Mouse (Mus musculus) heart, embryonic 11.5 days (tissue): ENCODE measurements around the gene Mettl7a2. TPM values are rescaled to one million over a fixed set of nuclear protein-coding genes. Genes with fewer than 3 reads are reported as not detected.

Experiments used
- ATAC-seq: fragments of 200-750 bp; cut with Nextera tagmentation; replicated peaks from 2 replicates; pipeline ENCODE4 v1.8.0; 2017; ENCODE audit warnings: moderate library complexity; ENCODE audit not compliant: insufficient number of reproducible peaks, low FRiP score, low TSS enrichment
- H3K27ac ChIP-seq: fragments of 300-500 bp; sonication (generic); 2 replicates; pipeline ENCODE4 v1.5.1; 2014; ENCODE audit warnings: mild to moderate bottlenecking, low read depth, low read length
- H3K27me3 ChIP-seq: fragments of 300-500 bp; sonication (generic); 2 replicates; pipeline ENCODE4 v1.6.1; 2014; ENCODE audit warnings: mild to moderate bottlenecking, low read length, mixed read lengths; ENCODE audit not compliant: control insufficient read depth, insufficient read depth
- H3K36me3 ChIP-seq: fragments of 300-500 bp; sonication (generic); 2 replicates; pipeline ENCODE4 v1.6.1; 2014; ENCODE audit warnings: mild to moderate bottlenecking, low read length, moderate library complexity, mixed read lengths; ENCODE audit not compliant: control insufficient read depth, insufficient read depth
- H3K4me1 ChIP-seq: fragments of 300-500 bp; sonication (generic); 2 replicates; pipeline ENCODE4 v1.6.1; 2014; ENCODE audit warnings: low read length; ENCODE audit not compliant: control insufficient read depth, insufficient read depth
- H3K4me2 ChIP-seq: fragments of 300-500 bp; sonication (generic); 2 replicates; pipeline ENCODE4 v1.6.1; 2014; ENCODE audit warnings: mild to moderate bottlenecking, moderate library complexity
- H3K4me3 ChIP-seq: fragments of 300-500 bp; sonication (generic); 2 replicates; pipeline ENCODE4 v1.5.1; 2014; ENCODE audit warnings: low read depth, low read length
- H3K9ac ChIP-seq: fragments of 300-500 bp; sonication (generic); 2 replicates; pipeline ENCODE4 v1.6.1; 2014; ENCODE audit warnings: mild to moderate bottlenecking, low read depth, low read length, moderate library complexity
- H3K9me3 ChIP-seq: fragments of 300-500 bp; sonication (generic); replicated peaks from 2 replicates; pipeline ENCODE4 v1.6.1; 2016; ENCODE audit warnings: low read length; ENCODE audit not compliant: control insufficient read depth
- WGBS: fragments of 180-500 bp; shearing (Covaris S2); extraction: QIAGEN DNeasy Blood & Tissue Kit; methylation state at CpG from one replicate; pipeline ENCODE4 v1.1.7; 2014; ENCODE audit not compliant: insufficient replicate concordance; 5-methylcytosine and 5-hydroxymethylcytosine counted together
- polyA plus RNA-seq: library from polyadenylated mRNA; unstranded; fragments of >200 nt; fragmentation: Nextera tagmentation; extraction: Ambion mirVana; gene quantifications from 2 replicates; pipeline ENCODE4 v1.2.1, GENCODE M21; 2014

The Mettl7a2 gene
- polyA plus RNA-seq, 1 experiment from 2014 or later, result not detected

- no peaks in the 10 kb centered on the region for H3K4me1 ChIP-seq
- H3K27me3 ChIP-seq, result no peaks in the 10 kb centered on the region
- no peaks in the 10 kb centered on the region for H3K36me3 ChIP-seq
- H3K4me2 ChIP-seq, result no peak overlapping the region
- H3K9me3 ChIP-seq, result no peaks in the 10 kb centered on the region
- 61% methylated on average over 2 of the region's 2 CpGs for WGBS
- no peak overlapping the region for H3K4me3 ChIP-seq
- no peak overlapping the region for H3K27ac ChIP-seq
- no peak for ATAC-seq
- no peak overlapping the region for H3K9ac ChIP-seq
These were observed 27.1 kb downstream of the Mettl7a2 start for GRCm38 (mm10) chr15:100380104-100380503.

- Histone ChIP-seq H3K27me3 (no peaks in the 10 kb centered on the region), H3K4me3 (no peak overlapping the region), H3K9ac (no peak overlapping the region), H3K4me2 (no peak overlapping the region), H3K4me1 (0 out of 2 replicates have a peak, but pooled peaks cover 10% of the 10 kb centered on the region), H3K27ac (no peak overlapping the region), H3K36me3 (no peaks in the 10 kb centered on the region), H3K9me3 (no peaks in the 10 kb centered on the region)
- WGBS, result 91% methylated on average over 9 of the region's 9 CpGs
- no peak for ATAC-seq
These were observed 32.7 kb downstream of the Mettl7a2 start for GRCm38 (mm10) chr15:100385705-100386104.

GRCm38 (mm10) chr15:100387544-100388223 is 34.7 kb downstream of the Mettl7a2 start:
- WGBS, result 91% methylated on average over 17 of the region's 17 CpGs
- peaks cover 15% of the 10 kb centered on the region; the same call in 1 of the 2 replicates for H3K4me1 ChIP-seq
- no peaks in the 10 kb centered on the region for H3K9me3 ChIP-seq
- H3K36me3 ChIP-seq, result no peaks in the 10 kb centered on the region
- H3K27ac ChIP-seq, result no peak overlapping the region
- H3K4me3 ChIP-seq, result no peak overlapping the region
- ATAC-seq, result no peak
- no peaks in the 10 kb centered on the region for H3K27me3 ChIP-seq
- no peak overlapping the region for H3K9ac ChIP-seq
- H3K4me2 ChIP-seq, result no peak overlapping the region

GRCm38 (mm10) chr15:100388224-100388835 is 35.3 kb downstream of the Mettl7a2 start:
- no peak overlapping the region for H3K9ac ChIP-seq
- H3K27ac ChIP-seq, result no peak overlapping the region
- no peak overlapping the region for H3K4me3 ChIP-seq
- H3K4me1 ChIP-seq, result peaks cover 16% of the 10 kb centered on the region; the same call in 1 of the 2 replicates
- H3K36me3 ChIP-seq, result no peaks in the 10 kb centered on the region
- no peaks in the 10 kb centered on the region for H3K9me3 ChIP-seq
- ATAC-seq, result no peak
- H3K27me3 ChIP-seq, result no peaks in the 10 kb centered on the region
- H3K4me2 ChIP-seq, result no peak overlapping the region
- WGBS, result 88% methylated on average over 16 of the region's 16 CpGs

GRCm38 (mm10) chr15:100388886-100389285 is 35.9 kb downstream of the Mettl7a2 start:
- Histone ChIP-seq H3K36me3 (no peaks in the 10 kb centered on the region), H3K4me2 (no peak overlapping the region), H3K27ac (no peak overlapping the region), H3K4me1 (peaks cover 16% of the 10 kb centered on the region; the same call in 1 of the 2 replicates), H3K27me3 (no peaks in the 10 kb centered on the region), H3K9ac (no peak overlapping the region), H3K9me3 (no peaks in the 10 kb centered on the region), H3K4me3 (no peak overlapping the region)
- no peak for ATAC-seq
- 76% methylated on average over 9 of the region's 9 CpGs for WGBS

- H3K4me1 ChIP-seq, result peaks cover 16% of the 10 kb centered on the region; the same call in 1 of the 2 replicates
- H3K4me3 ChIP-seq, result no peak overlapping the region
- no peak overlapping the region for H3K27ac ChIP-seq
- peaks cover 3% of the 10 kb centered on the region; the same call in 1 of the 2 replicates for H3K36me3 ChIP-seq
- H3K27me3 ChIP-seq, result no peaks in the 10 kb centered on the region
- no peak overlapping the region for H3K4me2 ChIP-seq
- ATAC-seq, result 0 out of 2 replicates have a peak, but pooled peaks have one; percentile 35
- WGBS, result 61% methylated on average over 7 of the region's 7 CpGs
- no peak overlapping the region for H3K9ac ChIP-seq
- H3K9me3 ChIP-seq, result no peaks in the 10 kb centered on the region
These were observed 38.1 kb downstream of the Mettl7a2 start for GRCm38 (mm10) chr15:100391066-100391465.

GRCm38 (mm10) chr15:100391599-100391998 is 38.6 kb downstream of the Mettl7a2 start:
- Histone ChIP-seq H3K4me3 (no peak overlapping the region), H3K27ac (peak overlapping the region; percentile 50), H3K9me3 (no peaks in the 10 kb centered on the region), H3K4me2 (no peak overlapping the region), H3K4me1 (peaks cover 16% of the 10 kb centered on the region; the same call in 1 of the 2 replicates), H3K9ac (no peak overlapping the region), H3K27me3 (no peaks in the 10 kb centered on the region), H3K36me3 (peaks cover 4% of the 10 kb centered on the region; the same call in 1 of the 2 replicates)
- WGBS, result 71% methylated on average over 7 of the region's 7 CpGs
- no peak; the same call in 1 of the 2 replicates for ATAC-seq

- H3K4me3 ChIP-seq, result no peak overlapping the region
- no peak for ATAC-seq
- H3K27me3 ChIP-seq, result no peaks in the 10 kb centered on the region
- H3K4me2 ChIP-seq, result no peak overlapping the region
- no peaks in the 10 kb centered on the region for H3K9me3 ChIP-seq
- H3K36me3 ChIP-seq, result peaks cover 12% of the 10 kb centered on the region
- no peak overlapping the region for H3K9ac ChIP-seq
- H3K4me1 ChIP-seq, result peaks cover 16% of the 10 kb centered on the region; the same call in 1 of the 2 replicates
- WGBS, result 73% methylated on average over 11 of the region's 11 CpGs
- no peak overlapping the region for H3K27ac ChIP-seq
These were observed 40.0 kb downstream of the Mettl7a2 start for GRCm38 (mm10) chr15:100393016-100393415.
